Mouse (Mus musculus) liver, embryonic 11.5 days (tissue): ENCODE measurements at regions not wholly inside any gene's neighbourhood (a gene's known extent, or its start where the extent isn't known, plus 50 kb on each side); places are given as distances from the start of the nearest gene placed in this dataset.

Experiments used
- ATAC-seq: fragments of 200-750 bp; cut with Nextera tagmentation; replicated peaks from 2 replicates; pipeline ENCODE4 v1.8.0; 2017; ENCODE audit warnings: moderate number of reproducible peaks, mild to moderate bottlenecking, moderate TSS enrichment, moderate library complexity; ENCODE audit not compliant: low FRiP score
- DNase-seq: peaks from one replicate; pipeline ENCODE4 v3.0.0-alpha.2; 2017; ENCODE audit warnings: low spot score
- H3K27ac ChIP-seq: fragments of 300-500 bp; sonication (generic); 2 replicates; pipeline ENCODE4 v1.5.1; 2014; ENCODE audit warnings: mild to moderate bottlenecking, low read depth, low read length, control low read depth
- H3K27me3 ChIP-seq: fragments of 300-500 bp; sonication (generic); replicated peaks from 2 replicates; pipeline ENCODE4 v1.6.1; 2014; ENCODE audit warnings: low read length, mixed read lengths; ENCODE audit not compliant: control insufficient read depth, insufficient read depth
- H3K36me3 ChIP-seq: fragments of 300-500 bp; sonication (generic); 2 replicates; pipeline ENCODE4 v1.6.1; 2014; ENCODE audit warnings: mild to moderate bottlenecking, low read length, moderate library complexity, mixed read lengths; ENCODE audit not compliant: control insufficient read depth, insufficient read depth
- H3K4me1 ChIP-seq: fragments of 300-500 bp; sonication (generic); replicated peaks from 2 replicates; pipeline ENCODE4 v1.6.1; 2014; ENCODE audit warnings: low read length, mixed read lengths; ENCODE audit not compliant: control insufficient read depth, insufficient read depth
- H3K4me2 ChIP-seq: fragments of 300-500 bp; sonication (generic); 2 replicates; pipeline ENCODE4 v1.6.1; 2014; ENCODE audit warnings: mild to moderate bottlenecking, control low read depth, moderate library complexity
- H3K4me3 ChIP-seq: fragments of 300-500 bp; sonication (generic); 2 replicates; pipeline ENCODE4 v1.5.1; 2014; ENCODE audit warnings: low read depth, low read length, control low read depth
- H3K9ac ChIP-seq: fragments of 300-500 bp; sonication (generic); 2 replicates; pipeline ENCODE4 v1.6.1; 2014; ENCODE audit warnings: low read depth, low read length, control low read depth
- H3K9me3 ChIP-seq: fragments of 300-500 bp; sonication (generic); 2 replicates; pipeline ENCODE4 v1.6.1; 2016; ENCODE audit warnings: low read length, inconsistent platforms, mixed read lengths; ENCODE audit not compliant: control insufficient read depth
- WGBS: fragments of 180-500 bp; shearing (Covaris S2); extraction: QIAGEN DNeasy Blood & Tissue Kit; methylation state at CpG from one replicate; pipeline ENCODE4 v1.1.7; 2014; 5-methylcytosine and 5-hydroxymethylcytosine counted together

- H3K9ac ChIP-seq: no peak overlapping the region
- ATAC-seq: no peak
- H3K36me3 ChIP-seq: no peaks in the 10 kb centered on the region
- H3K4me1 ChIP-seq: no peaks in the 10 kb centered on the region
- DNase-seq: no peak
- no peak overlapping the region for H3K4me3 ChIP-seq
- H3K27me3 ChIP-seq: no peaks in the 10 kb centered on the region
- no peak overlapping the region for H3K4me2 ChIP-seq
- H3K9me3 ChIP-seq: no peaks in the 10 kb centered on the region
- 9% methylated on average over 5 of the region's 5 CpGs for WGBS
- no peak overlapping the region for H3K27ac ChIP-seq
Measured at GRCm38 (mm10) chrX:21293666-21294065, 118.2 kb upstream of the Gm21876 start.

- no peaks in the 10 kb centered on the region for H3K36me3 ChIP-seq
- ATAC-seq (no peak), DNase-seq (no peak)
- H3K4me3 ChIP-seq: no peak overlapping the region
- H3K9ac ChIP-seq: no peak overlapping the region
- H3K9me3 ChIP-seq: no peaks in the 10 kb centered on the region
- WGBS: 18% methylated on average over 1 of the region's 1 CpGs
- no peak overlapping the region for H3K27ac ChIP-seq
- H3K27me3 ChIP-seq: no peaks in the 10 kb centered on the region
- H3K4me1 ChIP-seq: no peaks in the 10 kb centered on the region
- H3K4me2 ChIP-seq: no peak overlapping the region
Measured at GRCm38 (mm10) chrX:21295460-21295859, 120.0 kb upstream of the Gm21876 start.

- Histone ChIP-seq H3K27ac (no peak overlapping the region), H3K27me3 (no peaks in the 10 kb centered on the region), H3K36me3 (no peaks in the 10 kb centered on the region), H3K4me3 (no peak overlapping the region), H3K9ac (no peak overlapping the region), H3K9me3 (no peaks in the 10 kb centered on the region), H3K4me2 (no peak overlapping the region), H3K4me1 (no peaks in the 10 kb centered on the region)
- ATAC-seq (no peak), DNase-seq (no peak)
- WGBS: 72% methylated on average over 6 of the region's 6 CpGs
Measured at GRCm38 (mm10) chrX:21297349-21297748, 121.9 kb upstream of the Gm21876 start.

GRCm38 (mm10) chrX:21334499-21335032 is 149.8 kb upstream of the Agtr2 start:
- Histone ChIP-seq H3K4me1 (no peaks in the 10 kb centered on the region), H3K9ac (no peak overlapping the region), H3K9me3 (no peaks in the 10 kb centered on the region), H3K4me2 (peak overlapping the region; percentile 8; the same call in 1 of the 2 replicates), H3K27ac (no peak overlapping the region), H3K4me3 (no peak overlapping the region; the same call in 1 of the 2 replicates), H3K36me3 (no peaks in the 10 kb centered on the region), H3K27me3 (no peaks in the 10 kb centered on the region)
- ATAC-seq (no peak), DNase-seq (no peak)
- 25% methylated on average over 13 of the region's 13 CpGs for WGBS

- H3K9ac ChIP-seq: no peak overlapping the region
- ATAC-seq (no peak), DNase-seq (no peak)
- H3K9me3 ChIP-seq: no peaks in the 10 kb centered on the region
- WGBS: 79% methylated on average over 1 of the region's 1 CpGs
- no peaks in the 10 kb centered on the region for H3K36me3 ChIP-seq
- no peak overlapping the region for H3K4me3 ChIP-seq
- no peaks in the 10 kb centered on the region for H3K27me3 ChIP-seq
- no peak overlapping the region for H3K27ac ChIP-seq
- H3K4me1 ChIP-seq: no peaks in the 10 kb centered on the region
- H3K4me2 ChIP-seq: no peak overlapping the region
Measured at GRCm38 (mm10) chrX:21344397-21344796, 139.9 kb upstream of the Agtr2 start.

DNA sequence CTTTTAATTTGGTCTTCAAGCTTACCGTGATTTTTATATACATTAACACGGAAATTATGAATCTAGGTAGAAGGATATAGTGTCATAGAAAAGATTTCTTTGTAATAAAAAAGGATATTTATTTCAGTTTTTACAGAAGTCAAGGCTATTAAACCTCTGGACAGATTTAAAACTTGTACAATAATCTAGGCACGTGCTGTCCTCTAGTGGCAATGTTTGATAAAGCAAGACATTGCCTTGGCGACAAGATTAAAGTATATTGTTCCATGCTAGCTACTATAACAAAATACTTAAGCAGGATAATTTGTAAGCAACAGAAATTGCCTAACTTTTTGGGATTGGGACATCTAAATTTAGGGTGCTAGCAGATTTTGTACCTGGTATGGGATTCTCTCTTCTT is 133.8 kb upstream of the Agtr2 start:
- 30% methylated on average over 4 of the region's 4 CpGs for WGBS
- no peaks in the 10 kb centered on the region for H3K4me1 ChIP-seq
- H3K27me3 ChIP-seq: no peaks in the 10 kb centered on the region
- H3K4me3 ChIP-seq: no peak overlapping the region
- no peaks in the 10 kb centered on the region for H3K9me3 ChIP-seq
- H3K36me3 ChIP-seq: no peaks in the 10 kb centered on the region
- DNase-seq: no peak
- no peak overlapping the region for H3K9ac ChIP-seq
- ATAC-seq: no peak
- H3K4me2 ChIP-seq: no peak overlapping the region
- H3K27ac ChIP-seq: no peak overlapping the region

DNA sequence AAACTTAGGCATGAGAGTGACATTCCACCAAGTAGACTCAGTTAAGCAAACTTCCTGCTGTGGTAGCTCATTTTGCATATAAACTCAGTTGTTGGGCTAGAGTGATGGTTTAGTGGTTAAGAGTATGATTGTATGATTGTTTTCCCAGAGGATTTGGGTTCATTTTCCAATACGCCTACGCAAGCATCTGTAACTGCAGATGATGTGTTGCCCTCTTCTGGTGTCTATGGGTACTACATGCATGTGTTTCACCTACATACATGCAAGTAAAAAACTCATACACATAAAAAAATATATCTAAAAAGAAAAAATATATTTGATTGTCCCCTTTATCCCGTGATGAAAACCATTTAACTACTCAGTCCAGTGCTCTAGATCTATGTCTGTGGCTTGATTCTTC is 132.0 kb upstream of the Agtr2 start:
- Histone ChIP-seq H3K27me3 (no peaks in the 10 kb centered on the region), H3K36me3 (no peaks in the 10 kb centered on the region), H3K4me3 (no peak overlapping the region), H3K9ac (no peak overlapping the region), H3K4me2 (no peak overlapping the region), H3K4me1 (no peaks in the 10 kb centered on the region), H3K9me3 (no peaks in the 10 kb centered on the region), H3K27ac (no peak overlapping the region)
- WGBS: 52% methylated on average over 3 of the region's 3 CpGs
- ATAC-seq: no peak
- no peak for DNase-seq

GRCm38 (mm10) chrX:21360771-21361667 is 123.3 kb upstream of the Agtr2 start:
- peak overlapping the region; percentile 63 for H3K4me2 ChIP-seq
- no peaks in the 10 kb centered on the region for H3K9me3 ChIP-seq
- ATAC-seq: no peak
- no peaks in the 10 kb centered on the region for H3K27me3 ChIP-seq
- H3K4me3 ChIP-seq: peak overlapping the region; percentile 37
- 17% methylated on average over 43 of the region's 43 CpGs for WGBS
- H3K27ac ChIP-seq: no peak overlapping the region
- no peak overlapping the region for H3K9ac ChIP-seq
- no peaks in the 10 kb centered on the region for H3K4me1 ChIP-seq
- peak; percentile 31 for DNase-seq
- H3K36me3 ChIP-seq: no peaks in the 10 kb centered on the region

DNA sequence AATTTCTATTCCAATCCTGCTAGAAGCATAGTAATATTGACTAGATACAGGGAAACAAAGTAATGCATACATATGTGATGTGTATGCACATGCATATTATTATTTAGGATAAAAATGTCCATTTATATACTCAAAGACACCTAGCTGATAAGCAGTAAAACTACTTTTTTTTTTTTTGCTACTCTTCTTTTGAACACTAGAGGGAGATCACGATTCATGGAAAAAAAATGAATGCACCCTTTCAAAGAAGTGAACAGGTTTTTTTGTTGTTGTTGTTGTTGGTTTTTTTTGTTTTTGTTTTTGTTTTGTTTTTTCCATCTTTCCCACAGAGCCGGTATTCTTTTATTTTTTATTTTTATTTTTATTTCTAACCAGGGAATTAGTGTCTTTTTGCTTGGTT is 99.1 kb upstream of the Agtr2 start:
- H3K9me3 ChIP-seq: no peaks in the 10 kb centered on the region
- ATAC-seq (no peak), DNase-seq (no peak)
- H3K27me3 ChIP-seq: no peaks in the 10 kb centered on the region
- H3K4me1 ChIP-seq: no peaks in the 10 kb centered on the region
- H3K27ac ChIP-seq: no peak overlapping the region
- H3K4me2 ChIP-seq: no peak overlapping the region
- H3K36me3 ChIP-seq: no peaks in the 10 kb centered on the region
- H3K4me3 ChIP-seq: no peak overlapping the region
- WGBS: 12% methylated on average over 2 of the region's 2 CpGs
- H3K9ac ChIP-seq: no peak overlapping the region
